Mouse (Mus musculus) small intestine, adult 2 months (tissue): ENCODE measurements around the gene Hoxb3.

ENCODE experiments used
- CTCF ChIP-seq: fragments of 200-500 bp; IDR thresholded peaks from 2 replicates; pipeline ENCODE4 v1.5.1; 2012; ENCODE audit warnings: low read depth, mild to moderate bottlenecking, control low read depth, inconsistent platforms, low read length, moderate library complexity, mixed read lengths; ENCODE audit not compliant: insufficient replicate concordance, insufficient read length; ENCODE audit errors: extremely low read depth
- POLR2A ChIP-seq: fragments of 200-500 bp; IDR thresholded peaks from 2 replicates; pipeline ENCODE4 v1.6.1; 2012; ENCODE audit warnings: low read depth, mild to moderate bottlenecking, control low read depth, inconsistent platforms, low read length, moderate library complexity

DNA sequence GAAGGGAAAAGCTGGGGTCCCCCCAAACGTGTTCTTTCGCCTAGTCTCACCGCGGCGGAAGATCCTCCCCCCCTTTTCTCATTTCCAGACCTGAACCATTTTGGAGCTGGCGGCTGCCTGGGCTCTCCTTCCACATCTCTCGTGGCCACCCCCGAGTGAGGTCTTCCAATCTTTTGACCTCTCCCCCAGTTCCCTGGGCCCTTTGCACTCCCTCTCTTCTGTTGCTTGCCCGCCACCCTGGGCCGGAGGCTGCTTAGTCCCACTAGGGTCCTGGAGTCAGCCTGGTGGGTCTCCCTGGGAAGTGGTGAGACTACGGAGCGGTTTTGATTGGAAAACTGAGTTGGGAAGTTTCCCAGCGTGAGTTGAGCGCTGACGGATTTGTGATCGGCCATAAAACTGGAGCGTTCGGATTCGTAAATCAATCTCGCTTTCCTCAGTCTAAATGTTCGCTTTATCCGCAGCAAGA, 2.7 kb downstream of the Hoxb3 start:
- TF ChIP-seq POLR2A (no peak), CTCF (no peak)
